10 mouse cellular contexts compared by ENCODE assay signal in the genomic region with DNA sequence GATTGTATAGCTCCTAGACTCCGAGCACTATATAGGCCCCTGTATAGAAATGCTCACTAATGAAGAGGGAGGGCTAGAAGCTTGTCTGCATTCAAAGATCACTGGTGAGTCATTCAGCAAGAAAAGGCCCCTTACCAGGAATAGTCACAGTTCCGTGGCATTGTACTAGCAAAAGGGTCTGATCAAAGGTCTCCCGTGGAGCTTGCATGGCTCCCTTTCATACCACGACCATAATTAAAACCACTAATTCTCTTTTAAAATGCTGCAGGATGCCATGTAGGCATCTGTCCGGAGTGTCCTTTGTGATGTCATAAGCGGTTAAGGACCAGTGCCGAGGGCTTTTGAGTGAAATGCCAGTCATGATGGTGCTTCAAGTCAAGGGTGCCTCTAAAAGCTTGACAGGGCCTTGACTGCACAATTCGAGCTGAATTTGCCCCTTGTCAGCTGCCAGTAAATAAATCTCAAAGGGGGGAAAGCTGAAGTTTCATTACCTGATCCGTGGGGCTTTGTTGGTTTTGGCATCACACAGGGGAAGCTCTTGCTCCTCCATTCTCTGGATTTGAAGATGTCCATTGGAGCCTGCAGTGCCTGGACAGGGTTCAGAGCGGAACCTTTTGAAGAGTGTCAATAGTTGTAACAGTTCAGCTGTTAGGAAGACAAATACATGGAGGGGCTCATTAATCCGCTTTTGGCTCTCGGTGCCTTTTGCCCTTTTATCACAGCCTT.
A peak's percentile ranks its signal among the peaks of the same experiment; 100 is the strongest.
DNase-seq lines count a peak whose midpoint lies in the region.
"Had no signal": no experiment of that assay in that cellular context is flagged by ENCODE, and none has a peak within 500 bp of the region (broad histone marks: within the 10 kb centered on the region; RNA-seq: fewer than 3 reads in every experiment).

No protein-coding gene starts in this region.

- no peaks in the 10 kb centered on the region for H3K9me3 ChIP-seq in hindbrain, embryonic 10.5 days
- H3K9me3 ChIP-seq: liver, embryonic 13.5 days had no signal

- H3K4me1 ChIP-seq in hindbrain, embryonic 10.5 days (replicated peaks), result peaks cover 29% of the 10 kb centered on the region
- H3K4me1 ChIP-seq: liver, embryonic 13.5 days had no signal

- peaks cover 14% of the 10 kb centered on the region for H3K36me3 ChIP-seq in hindbrain, embryonic 10.5 days

- no peak overlapping the region for H3K4me3 ChIP-seq in hindbrain, embryonic 10.5 days
- H3K4me3 ChIP-seq: liver, embryonic 13.5 days had no signal

- H3K27ac ChIP-seq in hindbrain, embryonic 10.5 days, result no peak overlapping the region
- H3K27ac ChIP-seq: liver, embryonic 13.5 days had no signal

- intact Hi-C loops in heart, postnatal 36 days (cut with DNase I), result no loop called here
- intact Hi-C loops in heart, postnatal 14 days (cut with DNase I), result no loop called here

- WGBS in hindbrain, embryonic 10.5 days, result 24% methylated on average over 12 of the region's 12 CpGs

- peak; percentile 74 for DNase-seq in heart, adult 11 months
- DNase-seq in heart, postnatal 36 days, result no peak
- DNase-seq in hindbrain, embryonic 10.5 days (ENCODE audit: low spot score), result peak; percentile 28
- DNase-seq in lung, postnatal 36 days, result peak; percentile 66
- DNase-seq in retina, embryonic 14.5 days (ENCODE audit: low spot score), result peak; percentile 64
- no peak for DNase-seq in heart, postnatal 14 days
- no peak for DNase-seq in adrenal gland, postnatal 14 days
- DNase-seq in spleen, adult 12 weeks (ENCODE audit: low spot score), result no peak
- DNase-seq: kidney, postnatal 4 days; liver, embryonic 13.5 days had no signal

- H3K27me3 ChIP-seq in hindbrain, embryonic 10.5 days (ENCODE audit: insufficient read depth, poor library complexity, severe bottlenecking), result peaks cover 96% of the 10 kb centered on the region
- H3K27me3 ChIP-seq: liver, embryonic 13.5 days had no signal

Comparison
In these comparisons a context has a peak if more than half of its experiments do, and no peak if none do; other contexts are left out.
1. DNase-seq: peak in heart, adult 11 months (single experiment), hindbrain, embryonic 10.5 days (single experiment), lung, postnatal 36 days (single experiment) and retina, embryonic 14.5 days (single experiment); none in heart, postnatal 36 days (0 of 2), heart, postnatal 14 days (0 of 2), adrenal gland, postnatal 14 days (single experiment) and spleen, adult 12 weeks (single experiment).